Mouse (Mus musculus) spleen, adult 2 months (tissue): ENCODE results near the gene Inpp1.

Experiments
- CTCF ChIP-seq: fragments of 200-500 bp; IDR thresholded peaks from 2 replicates; pipeline ENCODE4 v1.5.1; 2011; ENCODE audit warnings: mild to moderate bottlenecking, inconsistent platforms; ENCODE audit not compliant: insufficient read depth, insufficient read length, insufficient replicate concordance; ENCODE audit errors: extremely low read depth
- POLR2A ChIP-seq: fragments of 200-500 bp; IDR thresholded peaks from 2 replicates; pipeline ENCODE4 v1.6.1; 2011; ENCODE audit warnings: low read depth, low read length, inconsistent platforms

- no peak for TF ChIP-seq CTCF
- no peak for TF ChIP-seq POLR2A
Measured at GRCm38 (mm10) chr1:52799772-52800171, 17.7 kb downstream of the Inpp1 start.
